Mouse (Mus musculus): ENCODE measurements around the gene Gimap5.
A peak's percentile ranks its signal among the peaks of the same experiment; 100 is the strongest.

Gene Gimap5

DNA sequence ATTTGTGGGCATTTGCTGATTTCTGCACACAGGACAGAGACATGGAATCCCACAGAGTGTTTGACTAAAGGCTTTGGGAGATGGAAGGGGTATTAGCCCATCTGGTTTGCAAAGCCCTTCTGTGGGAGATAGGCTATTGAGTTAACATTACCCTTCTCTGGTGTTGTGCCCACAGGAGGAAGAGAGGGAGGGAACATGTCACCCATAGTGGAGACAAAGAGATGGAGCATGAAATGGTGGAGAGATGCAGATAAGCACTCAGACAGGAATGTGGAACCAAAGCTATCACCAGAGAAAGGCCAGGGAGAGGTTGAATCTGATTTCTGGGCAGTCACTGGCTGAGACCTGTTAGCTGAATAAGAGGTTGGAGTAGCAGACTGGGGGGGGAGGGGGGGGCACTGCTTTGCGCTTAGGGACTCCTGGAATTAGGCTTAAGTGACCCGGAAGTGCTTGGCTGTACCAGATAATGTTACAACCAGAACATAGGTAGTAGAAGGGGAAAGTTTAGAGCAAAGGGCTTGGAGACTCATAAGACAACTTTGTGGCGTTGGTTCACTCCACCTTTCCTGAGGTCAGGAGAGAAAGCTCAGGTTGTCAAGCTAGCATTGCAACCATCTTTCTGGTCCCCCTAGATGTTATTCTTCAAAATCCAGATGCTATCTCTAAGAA is 5.4 kb upstream of the Gimap5 start:
- DNase-seq, result no peak

DNA sequence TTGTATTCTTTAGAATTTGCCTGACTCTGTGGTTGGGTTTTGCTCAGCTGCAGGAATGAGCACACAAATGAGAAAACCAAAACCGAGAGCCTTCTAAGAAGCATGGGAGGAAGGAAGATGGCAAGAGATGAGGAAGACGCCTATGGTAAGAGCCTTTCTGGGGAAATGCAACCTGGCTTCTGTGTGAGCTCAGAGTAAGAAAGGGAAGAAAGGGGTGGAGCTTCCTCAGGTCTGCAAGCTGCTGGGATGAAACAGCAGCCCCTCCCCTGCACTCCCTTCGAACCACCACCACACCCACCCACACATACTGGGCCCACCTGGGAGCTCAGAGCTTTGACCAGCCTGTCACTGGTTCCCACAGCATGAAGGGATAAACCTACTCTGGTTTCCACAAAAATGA is 4.7 kb upstream of the Gimap5 start:
- DNase-seq, result peak in 1 of 2 experiments; percentile 43

DNA sequence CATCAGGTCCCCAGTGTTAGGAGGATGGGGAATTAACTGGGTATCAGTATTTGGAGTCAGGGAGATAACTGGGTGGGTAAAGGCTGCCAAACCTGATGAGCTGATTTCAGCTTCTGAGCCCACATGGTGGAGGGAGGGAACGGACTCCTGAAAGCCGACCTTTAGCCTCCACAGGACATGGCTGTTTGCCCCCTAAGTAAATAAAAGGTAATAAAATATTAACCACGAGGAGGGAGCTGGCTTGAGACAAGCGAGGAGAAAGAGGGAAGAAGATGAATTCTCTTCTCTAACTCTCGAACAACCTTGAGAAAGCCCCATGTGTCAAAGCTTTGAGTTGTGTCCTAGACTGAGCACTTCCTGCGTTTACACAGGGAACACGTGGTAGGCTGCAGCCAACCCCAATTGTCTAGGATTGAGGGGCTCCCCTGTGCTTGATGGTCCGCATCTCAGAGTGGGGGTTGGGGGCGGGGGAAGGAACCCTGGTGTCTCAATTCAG is 4.2 kb upstream of the Gimap5 start:
- peak; percentile 20 to 39 for DNase-seq

- peak; percentile 68 to 85 for DNase-seq
These were observed 3.3 kb upstream of the Gimap5 start for GRCm38 (mm10) chr6:48742422-48743351.

DNA sequence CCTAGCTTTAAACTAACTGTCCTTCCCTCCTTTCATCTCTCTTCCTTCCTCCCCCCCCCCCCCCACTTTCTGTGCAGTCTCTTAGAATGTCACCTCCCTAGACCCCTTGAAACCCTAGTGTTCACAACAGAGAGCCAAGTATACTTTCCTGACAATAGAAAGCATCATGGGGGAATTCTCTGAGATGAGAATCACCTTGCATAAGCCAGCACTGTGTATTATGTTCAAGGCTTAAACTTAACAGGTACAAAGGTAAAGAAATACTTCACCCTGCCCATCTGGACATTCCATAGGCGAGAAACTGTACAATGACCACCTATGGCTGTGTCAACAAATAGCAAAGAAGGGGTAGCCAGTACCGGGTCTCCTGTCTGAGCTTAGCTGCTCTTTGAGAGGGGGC is 507 bp upstream of the Gimap5 start:
- no peak for DNase-seq

DNA sequence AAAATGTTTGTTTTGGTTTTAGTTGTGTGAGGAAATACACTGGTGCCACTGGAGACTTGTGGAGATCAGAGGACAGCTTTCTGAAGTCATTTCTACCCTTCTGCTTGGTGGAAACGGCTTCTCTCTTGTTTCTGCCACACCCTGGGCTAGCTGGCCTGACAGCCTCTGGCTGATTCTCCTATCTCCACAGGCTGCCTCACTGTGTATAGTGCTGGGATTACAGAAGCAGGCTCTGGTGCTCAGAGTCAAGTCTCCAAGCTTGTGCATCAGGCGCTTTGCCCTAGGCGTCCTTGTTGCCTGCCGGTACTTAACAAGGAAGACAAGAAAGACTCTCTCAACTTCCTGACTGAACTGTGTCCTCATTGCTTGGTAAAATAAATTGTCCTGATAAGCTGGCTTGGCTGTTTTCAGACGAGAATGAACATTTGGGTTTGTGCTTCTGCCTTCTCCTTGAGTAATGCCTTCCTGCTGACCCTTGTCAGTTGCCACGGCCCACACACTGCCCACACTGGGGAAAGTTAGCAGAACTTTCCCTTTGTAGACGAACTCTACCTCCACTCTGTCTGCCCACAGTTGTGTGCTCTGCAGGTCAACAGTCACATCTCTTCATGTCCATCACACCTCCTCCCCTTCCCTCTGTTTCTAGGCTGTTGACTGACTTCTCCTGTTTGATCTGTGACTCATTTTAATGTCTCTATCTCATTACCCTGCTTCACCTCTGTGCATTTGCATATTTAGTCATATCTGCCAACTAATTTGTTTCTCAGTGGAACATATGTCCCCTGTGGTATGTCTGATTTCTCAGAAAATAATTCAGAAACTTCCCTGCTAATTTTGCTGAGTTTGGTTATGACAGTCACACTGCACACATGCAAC is 1.3 kb downstream of the Gimap5 start:
- peak in 1 of 2 experiments; percentile 28 for DNase-seq

DNA sequence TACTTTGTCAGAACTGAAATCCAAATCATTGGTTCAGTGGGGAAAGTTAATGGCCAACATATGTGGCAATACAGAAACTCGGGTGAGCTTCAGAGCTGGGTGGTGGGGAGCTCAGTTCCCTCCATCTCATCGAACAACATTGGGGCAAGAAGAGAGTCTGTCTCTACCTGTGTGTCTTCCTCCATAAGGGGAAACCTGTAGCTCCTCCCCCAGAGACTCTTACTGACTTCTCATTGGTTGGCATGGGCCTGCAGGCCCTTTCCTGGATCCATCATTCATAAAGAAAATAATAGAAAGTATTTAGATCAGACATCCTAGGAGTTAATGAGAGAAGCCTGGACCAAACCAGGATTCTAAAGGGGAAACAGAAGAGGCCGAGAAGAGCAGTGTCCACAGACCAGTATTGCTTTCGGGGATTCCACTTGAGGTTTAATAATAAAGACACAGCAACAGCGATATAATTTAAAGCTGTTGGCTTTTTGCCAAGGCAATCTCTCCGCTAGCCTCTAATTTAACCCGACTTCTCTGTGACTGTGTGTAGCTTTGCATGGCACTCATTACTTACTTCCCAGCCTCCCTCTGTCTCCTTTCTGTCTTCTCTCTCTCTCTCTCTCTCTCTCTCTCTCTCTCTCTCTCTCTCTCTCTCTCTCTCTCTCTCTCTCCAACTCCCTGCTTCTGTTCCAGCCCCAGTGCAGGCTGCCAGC is 17.7 kb downstream of the Gimap5 start:
- no peak for DNase-seq

DNA sequence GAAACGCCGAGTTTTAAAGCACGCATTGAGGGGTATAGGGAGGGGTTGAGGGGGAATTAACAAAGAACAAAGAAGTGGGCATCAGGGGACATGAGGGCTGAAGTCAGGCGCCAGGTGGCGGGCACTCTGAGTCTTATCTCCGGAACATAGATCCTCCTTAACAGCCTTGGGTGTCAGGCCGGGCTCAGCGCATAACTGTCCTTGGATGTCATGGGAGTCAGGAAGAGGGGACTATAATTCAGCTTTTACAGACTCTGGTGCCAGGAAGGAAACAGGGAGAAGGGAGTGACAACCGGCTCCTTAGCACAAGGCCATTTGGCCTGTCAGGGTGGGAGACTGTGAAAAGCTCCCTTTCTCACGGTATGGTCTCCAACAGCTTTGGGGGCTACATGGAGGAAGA is 18.5 kb downstream of the Gimap5 start:
- DNase-seq, result no peak

- no peak for DNase-seq
These were observed 22.3 kb downstream of the Gimap5 start for GRCm38 (mm10) chr6:48768178-48768869.

GRCm38 (mm10) chr6:48768933-48769332 is 22.9 kb downstream of the Gimap5 start:
- DNase-seq, result no peak

GRCm38 (mm10) chr6:48770696-48771095 is 24.7 kb downstream of the Gimap5 start, which contains the start of gene Gimap3:
TSS of gene Gimap3 (minus strand) at chr6:48770851.
- no peak for DNase-seq

DNA sequence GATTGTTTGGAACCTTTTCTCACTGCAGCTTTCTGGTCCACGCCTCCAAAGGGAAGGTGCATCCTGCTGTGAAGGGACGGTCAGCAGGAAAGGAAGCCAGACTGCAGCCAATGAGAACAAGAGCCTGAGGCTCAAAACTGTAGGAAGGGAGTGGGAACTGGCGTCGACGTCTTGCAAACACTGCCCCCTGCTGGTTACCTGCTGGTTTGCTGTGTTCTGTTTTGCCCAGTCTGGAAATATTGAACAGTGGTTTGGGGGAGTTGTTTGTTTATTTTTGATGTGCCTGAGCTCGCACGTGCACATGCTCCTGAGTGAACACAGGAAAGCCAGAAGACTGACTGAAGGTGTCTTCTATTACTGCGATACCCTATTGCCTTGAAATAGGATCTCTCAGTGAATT is 26.0 kb downstream of the Gimap5 start:
- DNase-seq, result peak; percentile 90 to 91

DNA sequence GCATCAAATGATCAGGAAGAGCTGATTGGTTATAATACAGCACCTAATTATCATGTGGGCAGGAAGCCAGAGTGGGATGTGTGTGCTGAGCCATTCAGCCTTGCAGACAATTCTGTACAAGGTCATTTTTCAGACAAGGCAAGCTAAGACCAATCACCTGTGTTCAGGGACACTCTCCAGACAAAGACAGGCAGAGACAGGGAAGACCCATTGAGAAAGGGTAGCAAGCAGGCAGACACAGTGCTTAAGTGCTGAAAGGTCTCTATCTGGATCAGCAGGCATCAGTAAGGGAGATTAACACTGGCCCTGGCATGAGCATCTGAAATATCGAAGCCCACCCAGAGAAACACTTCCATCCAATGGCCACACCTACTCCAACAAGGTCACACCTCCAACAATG is 38.4 kb downstream of the Gimap5 start:
- DNase-seq, result no peak

- DNase-seq, result peak in 1 of 2 experiments; percentile 21
These were observed 39.2 kb downstream of the Gimap5 start for GRCm38 (mm10) chr6:48785189-48785588.

GRCm38 (mm10) chr6:48785601-48786000 is 39.6 kb downstream of the Gimap5 start:
- no peak for DNase-seq

GRCm38 (mm10) chr6:48787867-48788266 is 41.9 kb downstream of the Gimap5 start:
- DNase-seq, result no peak

GRCm38 (mm10) chr6:48801897-48802296 is 55.9 kb downstream of the Gimap5 start:
- DNase-seq, result no peak

DNA sequence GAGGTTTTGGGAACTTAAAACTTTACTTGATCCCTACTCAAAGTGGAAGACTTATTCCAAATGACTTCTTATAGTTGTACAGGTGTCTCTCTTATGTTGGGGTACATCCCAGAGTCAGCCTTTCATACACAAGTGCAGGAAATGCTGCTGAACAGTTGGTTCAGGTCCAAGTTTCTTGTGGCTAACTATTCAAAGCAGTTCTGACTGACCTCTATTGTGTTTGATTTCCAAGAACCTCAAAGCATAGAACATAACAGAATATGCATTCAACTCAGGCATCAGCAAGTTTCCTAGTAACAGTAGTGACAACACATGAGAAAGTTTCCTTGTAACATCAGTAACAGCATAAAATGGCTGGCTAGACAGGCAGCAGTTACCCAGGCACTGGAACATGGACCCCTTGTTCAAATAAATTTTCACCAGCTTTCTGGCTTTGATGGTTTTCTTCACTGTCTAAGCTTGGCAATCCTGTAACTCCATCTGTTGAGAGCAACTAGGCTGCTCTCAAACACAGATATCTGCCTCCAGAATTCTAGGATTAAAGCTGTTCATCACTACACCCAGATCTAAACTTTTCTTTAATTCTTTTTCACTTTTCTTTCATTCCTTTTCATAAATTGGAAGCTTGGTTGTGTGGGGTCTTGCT is 57.5 kb downstream of the Gimap5 start:
- DNase-seq, result no peak

Measured in kidney, postnatal 4 days (tissue).